Mouse (Mus musculus) liver, postnatal 0 days (tissue): ENCODE measurements at regions not wholly inside any gene's neighbourhood (a gene's known extent, or its start where the extent isn't known, plus 50 kb on each side); places are given as distances from the start of the nearest gene placed in this dataset.
A peak's percentile ranks its signal among the peaks of the same experiment; 100 is the strongest.

ENCODE experiments used
- CTCF ChIP-seq: sonication (generic); IDR thresholded peaks from 2 replicates; pipeline ENCODE4 v1.5.1; 2016; ENCODE audit warnings: antibody characterized with exemption, low read depth
- EP300 ChIP-seq: IDR thresholded peaks from 2 replicates; pipeline ENCODE4 v1.6.1; 2016; ENCODE audit warnings: antibody characterized with exemption, low read depth, mild to moderate bottlenecking

- TF ChIP-seq CTCF (peak; percentile 31), EP300 (no peak)
Measured at GRCm38 (mm10) chr2:168357815-168358214, 76.3 kb upstream of the Kcng1 start.
